Mouse (Mus musculus) limb, embryonic 14.5 days (tissue): ENCODE data around the gene Ift43. TPM values are rescaled to one million over a fixed set of nuclear protein-coding genes. Genes with fewer than 3 reads are reported as not detected.

ENCODE experiments used
- ATAC-seq: fragments of 200-750 bp; cut with Nextera tagmentation; 2 replicates; pipeline ENCODE4 v1.8.0; 2017; ENCODE audit warnings: low read depth, moderate number of reproducible peaks, moderate TSS enrichment; ENCODE audit not compliant: low FRiP score
- DNase-seq: peaks from one replicate; pipeline ENCODE4 v3.0.0-alpha.2; 2015; ENCODE audit warnings: low spot score
- H3K27ac ChIP-seq: fragments of 300-500 bp; sonication (generic); replicated peaks from 2 replicates; pipeline ENCODE4 v1.5.1; 2014; ENCODE audit warnings: low read depth, mild to moderate bottlenecking, low read length, moderate library complexity, mixed read lengths
- H3K27me3 ChIP-seq: fragments of 300-500 bp; sonication (generic); 2 replicates; pipeline ENCODE4 v1.6.1; 2014; ENCODE audit warnings: low read length, mixed read lengths; ENCODE audit not compliant: control insufficient read depth, insufficient read depth
- H3K36me3 ChIP-seq: fragments of 300-500 bp; sonication (generic); 2 replicates; pipeline ENCODE4 v1.6.1; 2014; ENCODE audit warnings: mild to moderate bottlenecking, low read length, moderate library complexity, mixed read lengths; ENCODE audit not compliant: control insufficient read depth, insufficient read depth
- H3K4me1 ChIP-seq: fragments of 300-500 bp; sonication (generic); 2 replicates; pipeline ENCODE4 v1.6.1; 2014; ENCODE audit warnings: antibody characterized with exemption, low read length, mixed read lengths; ENCODE audit not compliant: control insufficient read depth, insufficient read depth
- H3K4me2 ChIP-seq: fragments of 300-500 bp; sonication (generic); replicated peaks from 2 replicates; pipeline ENCODE4 v1.6.1; 2014; ENCODE audit warnings: low read depth, mild to moderate bottlenecking, low read length, moderate library complexity; ENCODE audit not compliant: severe bottlenecking
- H3K4me3 ChIP-seq: fragments of 300-500 bp; sonication (generic); replicated peaks from 2 replicates; pipeline ENCODE4 v1.5.1; 2014; ENCODE audit warnings: low read length
- H3K9ac ChIP-seq: fragments of 300-500 bp; sonication (generic); 2 replicates; pipeline ENCODE4 v1.6.1; 2014; ENCODE audit warnings: mild to moderate bottlenecking, low read depth, low read length, moderate library complexity; ENCODE audit not compliant: severe bottlenecking
- H3K9me3 ChIP-seq: fragments of 300-500 bp; sonication (generic); 2 replicates; pipeline ENCODE4 v1.6.1; 2016; ENCODE audit warnings: low read length; ENCODE audit not compliant: control insufficient read depth
- POLR2A ChIP-seq: fragments of 200-500 bp; IDR thresholded peaks from 2 replicates; pipeline ENCODE4 v1.8.0; 2012; ENCODE audit warnings: inconsistent platforms, mild to moderate bottlenecking, moderate library complexity, borderline replicate concordance; ENCODE audit not compliant: insufficient read depth, insufficient read length; ENCODE audit errors: extremely low read depth
- WGBS: fragments of 180-500 bp; shearing (Covaris S2); extraction: QIAGEN DNeasy Blood & Tissue Kit; methylation state at CpG from one replicate; pipeline ENCODE4 v1.1.7; 2014; 5-methylcytosine and 5-hydroxymethylcytosine counted together
- polyA plus RNA-seq, 2 experiments: library from polyadenylated mRNA; depleted of rRNA in 1 of 2; stranded (reverse) in 1 of 2; unstranded in 1 of 2; fragments of >200 nt; fragmentation: Nextera tagmentation in 1 of 2; extraction: Ambion mirVana in 1 of 2; gene quantifications; 2 replicates each; pipeline versions ENCODE4 v1.2.1 to v1.2.3; 2012 to 2014

Ift43 gene
- polyA plus RNA-seq, 2 experiments = 48.7 to 75.5 TPM

- no peak for DNase-seq
- no peaks in the 10 kb centered on the region for H3K27me3 ChIP-seq
- peaks cover 28% of the 10 kb centered on the region for H3K4me1 ChIP-seq
- no peaks in the 10 kb centered on the region for H3K9me3 ChIP-seq
- no peak overlapping the region for H3K27ac ChIP-seq
- TF ChIP-seq POLR2A = no peak
- H3K9ac ChIP-seq = no peak overlapping the region
- no peak overlapping the region for H3K4me2 ChIP-seq
- H3K4me3 ChIP-seq = no peak overlapping the region
- no peaks in the 10 kb centered on the region for H3K36me3 ChIP-seq
- no peak for ATAC-seq
- 77% methylated on average over 7 of the region's 10 CpGs for WGBS
Observed at GRCm38 (mm10) chr12:86105546-86105945, 23.2 kb downstream of the Ift43 start.

GRCm38 (mm10) chr12:86106086-86106485 is 23.7 kb downstream of the Ift43 start:
- WGBS = 91% methylated on average over 9 of the region's 9 CpGs
- Histone ChIP-seq H3K36me3 (no peaks in the 10 kb centered on the region), H3K4me2 (no peak overlapping the region), H3K9ac (no peak overlapping the region), H3K4me1 (peaks cover 23% of the 10 kb centered on the region), H3K27ac (no peak overlapping the region), H3K27me3 (no peaks in the 10 kb centered on the region), H3K9me3 (no peaks in the 10 kb centered on the region), H3K4me3 (no peak overlapping the region)
- no peak for ATAC-seq
- DNase-seq = no peak
- no peak for TF ChIP-seq POLR2A

- ATAC-seq (no peak), DNase-seq (no peak)
- Histone ChIP-seq H3K9ac (no peak overlapping the region), H3K4me3 (no peak overlapping the region), H3K27me3 (no peaks in the 10 kb centered on the region), H3K4me1 (peaks cover 14% of the 10 kb centered on the region), H3K36me3 (no peaks in the 10 kb centered on the region), H3K9me3 (no peaks in the 10 kb centered on the region), H3K27ac (no peak overlapping the region), H3K4me2 (no peak overlapping the region)
- 59% methylated on average over 7 of the region's 7 CpGs for WGBS
- TF ChIP-seq POLR2A = no peak
Observed at GRCm38 (mm10) chr12:86107645-86108044, 25.3 kb downstream of the Ift43 start.

GRCm38 (mm10) chr12:86109531-86109930 is 27.2 kb downstream of the Ift43 start:
- WGBS = 80% methylated on average over 4 of the region's 4 CpGs
- H3K4me3 ChIP-seq = no peak overlapping the region
- DNase-seq = no peak

GRCm38 (mm10) chr12:86110637-86111036 is 28.3 kb downstream of the Ift43 start:
- ATAC-seq (no peak), DNase-seq (no peak)
- no peaks in the 10 kb centered on the region for H3K36me3 ChIP-seq
- 100% methylated on average over 2 of the region's 2 CpGs for WGBS
- no peaks in the 10 kb centered on the region for H3K4me1 ChIP-seq
- H3K9me3 ChIP-seq = no peaks in the 10 kb centered on the region
- TF ChIP-seq POLR2A = no peak
- no peak overlapping the region for H3K9ac ChIP-seq
- no peak overlapping the region for H3K4me3 ChIP-seq
- no peak overlapping the region for H3K27ac ChIP-seq
- H3K27me3 ChIP-seq = no peaks in the 10 kb centered on the region
- no peak overlapping the region for H3K4me2 ChIP-seq

More at GRCm38 (mm10) chr12:86109531-86109930, 27.2 kb downstream of the Ift43 start:
- Histone ChIP-seq H3K9ac (no peak overlapping the region), H3K4me1 (no peaks in the 10 kb centered on the region), H3K4me2 (no peak overlapping the region), H3K36me3 (no peaks in the 10 kb centered on the region), H3K27me3 (no peaks in the 10 kb centered on the region), H3K27ac (no peak overlapping the region), H3K9me3 (no peaks in the 10 kb centered on the region)
- TF ChIP-seq POLR2A = no peak
- ATAC-seq = no peak

- 60% methylated on average over 15 of the region's 15 CpGs for WGBS
Observed at GRCm38 (mm10) chr12:86116295-86116835, 34.0 kb downstream of the Ift43 start.

More at GRCm38 (mm10) chr12:86116295-86116835, 34.0 kb downstream of the Ift43 start:
- no peak for TF ChIP-seq POLR2A
- H3K36me3 ChIP-seq = no peaks in the 10 kb centered on the region
- H3K4me1 ChIP-seq = no peaks in the 10 kb centered on the region
- H3K27ac ChIP-seq = no peak overlapping the region
- no peak overlapping the region for H3K4me3 ChIP-seq
- H3K9ac ChIP-seq = no peak overlapping the region
- H3K27me3 ChIP-seq = no peaks in the 10 kb centered on the region
- no peaks in the 10 kb centered on the region for H3K9me3 ChIP-seq
- H3K4me2 ChIP-seq = no peak overlapping the region
- no peak for ATAC-seq
- DNase-seq = no peak
